Mouse (Mus musculus): ENCODE measurements around the gene Tbxas1. TPM values are rescaled to one million over a fixed set of nuclear protein-coding genes. Genes with fewer than 3 reads are reported as not detected.

Tbxas1 gene
- polyA plus RNA-seq, 1 experiment from 2014 or later = 1.6 TPM

GRCm38 (mm10) chr6:39131480-39131879 is 256.3 kb downstream of the Tbxas1 start:
- Histone ChIP-seq H3K27ac (no peak overlapping the region), H3K9me3 (peaks cover 7% of the 10 kb centered on the region), H3K4me2 (replicated peaks) (no peak overlapping the region), H3K36me3 (peaks cover 30% of the 10 kb centered on the region), H3K9ac (replicated peaks) (no peak overlapping the region), H3K27me3 (no peaks in the 10 kb centered on the region), H3K4me1 (replicated peaks) (no peaks in the 10 kb centered on the region), H3K4me3 (replicated peaks) (no peak overlapping the region)
- WGBS = 24% methylated on average over 4 of the region's 4 CpGs
- ATAC-seq = no peak

- Histone ChIP-seq H3K9ac (replicated peaks) (no peak overlapping the region), H3K9me3 (peaks cover under 1% of the 10 kb centered on the region; the same call in 1 of the 2 replicates), H3K27me3 (no peaks in the 10 kb centered on the region), H3K36me3 (peaks cover 30% of the 10 kb centered on the region), H3K27ac (no peak overlapping the region), H3K4me3 (replicated peaks) (no peak overlapping the region), H3K4me1 (replicated peaks) (no peaks in the 10 kb centered on the region), H3K4me2 (replicated peaks) (no peak overlapping the region)
- 70% methylated on average over 5 of the region's 5 CpGs for WGBS
- no peak for ATAC-seq
These were observed 257.4 kb downstream of the Tbxas1 start for GRCm38 (mm10) chr6:39132556-39132955.

Other genes starting within 250 kb of the Tbxas1 start
- 0.12 TPM in 1 of 2 replicates, not detected in the other for gene Klrg2, start 238.2 kb upstream of the Tbxas1 start, polyA plus RNA-seq (2015; fragmentation: Nextera tagmentation; extraction: Ambion mirVana)
- 5.6 and 6.2 TPM in 2 replicates for gene Clec2l, start 212.3 kb upstream of the Tbxas1 start, polyA plus RNA-seq (2015; fragmentation: Nextera tagmentation; extraction: Ambion mirVana)
- gene Hipk2, start 761 bp downstream of the Tbxas1 start, polyA plus RNA-seq (2015; fragmentation: Nextera tagmentation; extraction: Ambion mirVana) = 44.0 and 46.9 TPM in 2 replicates
- 1.4 and 1.7 TPM in 2 replicates for gene Parp12, start 242.9 kb downstream of the Tbxas1 start, polyA plus RNA-seq (2015; fragmentation: Nextera tagmentation; extraction: Ambion mirVana)

Data from midbrain, embryonic 13.5 days (tissue).